ENCODE assay signal across 7 mouse cellular contexts in the genomic region with DNA sequence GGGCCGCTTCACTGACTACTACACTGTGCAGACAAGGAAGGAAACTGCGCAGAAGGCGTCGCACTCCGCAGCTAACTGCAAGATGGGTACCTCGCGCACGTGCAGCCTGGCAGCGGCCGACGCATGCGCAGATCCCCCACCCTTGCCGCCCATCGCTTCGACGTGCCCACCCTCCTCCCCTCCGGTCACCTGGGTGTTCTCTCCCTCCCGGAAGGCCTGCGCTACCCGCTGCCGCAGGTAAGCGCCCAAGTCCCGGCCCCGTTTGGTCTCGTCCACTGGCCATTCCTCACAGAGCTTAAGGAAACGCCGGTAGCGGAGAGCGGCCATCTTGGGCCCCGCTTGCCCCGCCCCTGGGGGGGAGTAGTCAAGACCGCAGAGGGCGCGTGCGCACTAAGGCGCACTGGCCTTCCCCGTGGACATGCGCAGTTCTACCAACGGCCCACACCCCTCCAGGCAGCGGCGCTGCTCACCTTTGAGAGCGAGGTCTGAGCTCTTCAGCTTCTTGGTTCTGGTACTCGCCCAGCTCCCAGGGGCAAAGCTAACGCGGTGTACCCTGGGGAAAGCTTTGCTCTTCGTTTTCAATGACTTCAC. TPM values are rescaled to one million over a fixed set of nuclear protein-coding genes. Genes with fewer than 3 reads are reported as not detected.
A peak's percentile ranks its signal among the peaks of the same experiment; 100 is the strongest.
DNase-seq lines count a peak whose midpoint lies in the region; ATAC-seq lines count a peak whose summit lies in the region.

Gene Uqcc2 (minus strand): TSS at position 366 of the 591 bp plus-strand sequence.

- ATAC-seq in embryonic facial prominence, embryonic 11.5 days (replicated peaks; ENCODE audit: insufficient number of reproducible peaks, low FRiP score, low TSS enrichment, low read depth) = peak; percentile 89
- ATAC-seq in granulocyte monocyte progenitor cell, adult 5-6 weeks (replicated peaks; ENCODE audit: poor library complexity, severe bottlenecking) = peak; percentile 80
- ATAC-seq in midbrain, embryonic 13.5 days = peak; percentile 92

- peak within 1 kb of the TSS; percentile 63 for H3K4me3 ChIP-seq in embryonic facial prominence, embryonic 11.5 days (ENCODE audit: low read depth, low read length)
- peak within 1 kb of the TSS; percentile 82 for H3K4me3 ChIP-seq in limb, embryonic 10.5 days
- peak within 1 kb of the TSS; percentile 66 for H3K4me3 ChIP-seq in midbrain, embryonic 13.5 days (replicated peaks)

- H3K27ac ChIP-seq in embryonic facial prominence, embryonic 11.5 days (replicated peaks; ENCODE audit: low read depth, low read length) = no peak within 1 kb of the TSS
- peak within 1 kb of the TSS; percentile 96 for H3K27ac ChIP-seq in limb, embryonic 10.5 days
- H3K27ac ChIP-seq in midbrain, embryonic 13.5 days = peak within 1 kb of the TSS; percentile 82

- DNase-seq in adrenal gland, postnatal 14 days = peak; percentile 99
- peak; percentile 99 for DNase-seq in embryonic facial prominence, embryonic 11.5 days (ENCODE audit: low spot score)
- DNase-seq in kidney, adult 11 months = peak; percentile 97
- peak; percentile 99 for DNase-seq in limb, embryonic 10.5 days (ENCODE audit: low spot score)
- peak; percentile 91 for DNase-seq in spleen, adult 12 weeks (ENCODE audit: low spot score)

- H3K4me2 ChIP-seq in embryonic facial prominence, embryonic 11.5 days (ENCODE audit: low read depth, low read length) = peak within 1 kb of the TSS; percentile 43
- H3K4me2 ChIP-seq in midbrain, embryonic 13.5 days (replicated peaks) = peak within 1 kb of the TSS; percentile 54

- 0% methylated on average over 46 of the region's 46 CpGs for WGBS in embryonic facial prominence, embryonic 11.5 days
- under 1% methylated on average over 46 of the region's 46 CpGs for WGBS in limb, embryonic 10.5 days
- under 1% methylated on average over 46 of the region's 46 CpGs for WGBS in midbrain, embryonic 13.5 days

- no peaks in the 10 kb centered on the region; the same call in 1 of the 2 replicates for H3K4me1 ChIP-seq in embryonic facial prominence, embryonic 11.5 days (ENCODE audit: control insufficient read depth, insufficient read depth, low read length)
- H3K4me1 ChIP-seq in limb, embryonic 10.5 days = peaks cover 63% of the 10 kb centered on the region
- H3K4me1 ChIP-seq in midbrain, embryonic 13.5 days (replicated peaks) = peaks cover 59% of the 10 kb centered on the region

- no peaks in the 10 kb centered on the region for H3K9me3 ChIP-seq in embryonic facial prominence, embryonic 11.5 days (replicated peaks; ENCODE audit: control insufficient read depth, low read length)
- no peaks in the 10 kb centered on the region for H3K9me3 ChIP-seq in limb, embryonic 10.5 days (replicated peaks)
- H3K9me3 ChIP-seq in midbrain, embryonic 13.5 days = no peaks in the 10 kb centered on the region

- H3K27me3 ChIP-seq in embryonic facial prominence, embryonic 11.5 days (ENCODE audit: control insufficient read depth, insufficient read depth, low read length) = no peaks in the 10 kb centered on the region
- H3K27me3 ChIP-seq in limb, embryonic 10.5 days (ENCODE audit: low read depth, poor library complexity, severe bottlenecking) = no peaks in the 10 kb centered on the region
- 0 out of 2 replicates have a peak, but pooled peaks cover 9% of the 10 kb centered on the region for H3K27me3 ChIP-seq in midbrain, embryonic 13.5 days

- H3K9ac ChIP-seq in embryonic facial prominence, embryonic 11.5 days (replicated peaks; ENCODE audit: low read length) = peak within 1 kb of the TSS; percentile 76
- peak within 1 kb of the TSS; percentile 77 for H3K9ac ChIP-seq in midbrain, embryonic 13.5 days (replicated peaks)

- no peaks in the 10 kb centered on the region for H3K36me3 ChIP-seq in embryonic facial prominence, embryonic 11.5 days (replicated peaks; ENCODE audit: control insufficient read depth, insufficient read depth, low read depth, low read length)
- peaks cover 30% of the 10 kb centered on the region for H3K36me3 ChIP-seq in limb, embryonic 10.5 days
- H3K36me3 ChIP-seq in midbrain, embryonic 13.5 days = peaks cover 4% of the 10 kb centered on the region; the same call in 1 of the 2 replicates

RNA-seq across cellular contexts. Expression of gene Uqcc2, which starts in this region (rescaled TPM):
- 162 and 182 TPM in 2 replicates for total RNA-seq in adrenal gland, postnatal 14 days (2021)
- polyA plus RNA-seq in embryonic facial prominence, embryonic 11.5 days (2014; fragmentation: Nextera tagmentation; extraction: Ambion mirVana) = 339 and 373 TPM in 2 replicates
- 142 and 196 TPM in 2 replicates for total RNA-seq in granulocyte monocyte progenitor cell, adult 5-6 weeks (2014; fragmentation: Nextera tagmentation)
- total RNA-seq in granulocyte monocyte progenitor cell, adult 5-6 weeks (2017) = 166 and 171 TPM in 2 replicates
- polyA plus RNA-seq in limb, embryonic 10.5 days (2016; fragmentation: Nextera tagmentation; extraction: Ambion mirVana) = 400 and 433 TPM in 2 replicates
- 356 and 378 TPM in 2 replicates for polyA plus RNA-seq in midbrain, embryonic 13.5 days (2015; fragmentation: Nextera tagmentation; extraction: Ambion mirVana)
